Mouse (Mus musculus) brown adipose tissue, adult 24 weeks (tissue): ENCODE data around the gene Irak2. TPM values are rescaled to one million over a fixed set of nuclear protein-coding genes. Genes with fewer than 3 reads are reported as not detected.
A peak's percentile ranks its signal among the peaks of the same experiment; 100 is the strongest.
"Not testable (repeated sequence)": the region's sequence is repeated elsewhere in the genome, so short reads cannot be mapped to it uniquely, and the experiment has no call there.

ENCODE experiments used
- H3K27ac ChIP-seq: fragments of 200-500 bp; replicated peaks from 2 replicates; pipeline ENCODE4 v1.5.1; 2012; ENCODE audit warnings: low read depth, mild to moderate bottlenecking, low read length
- H3K4me1 ChIP-seq: fragments of 200-500 bp; 2 replicates; pipeline ENCODE4 v1.6.1; 2012; ENCODE audit warnings: low read length, mixed read lengths; ENCODE audit not compliant: control insufficient read depth, insufficient read depth, insufficient read length
- H3K4me3 ChIP-seq: fragments of 200-500 bp; 2 replicates; pipeline ENCODE4 v1.5.1; 2012; ENCODE audit warnings: low read depth, mild to moderate bottlenecking, low read length, moderate library complexity; ENCODE audit not compliant: insufficient read depth
- polyA plus RNA-seq: library from polyadenylated mRNA; stranded (reverse); fragments of >200 nt; gene quantifications from 2 replicates; pipeline ENCODE4 v1.2.4, GENCODE M21; 2012; ENCODE audit not compliant: missing spikeins, insufficient read depth, insufficient read length

Irak2 gene
- polyA plus RNA-seq, 1 experiment = 19.7 TPM

DNA sequence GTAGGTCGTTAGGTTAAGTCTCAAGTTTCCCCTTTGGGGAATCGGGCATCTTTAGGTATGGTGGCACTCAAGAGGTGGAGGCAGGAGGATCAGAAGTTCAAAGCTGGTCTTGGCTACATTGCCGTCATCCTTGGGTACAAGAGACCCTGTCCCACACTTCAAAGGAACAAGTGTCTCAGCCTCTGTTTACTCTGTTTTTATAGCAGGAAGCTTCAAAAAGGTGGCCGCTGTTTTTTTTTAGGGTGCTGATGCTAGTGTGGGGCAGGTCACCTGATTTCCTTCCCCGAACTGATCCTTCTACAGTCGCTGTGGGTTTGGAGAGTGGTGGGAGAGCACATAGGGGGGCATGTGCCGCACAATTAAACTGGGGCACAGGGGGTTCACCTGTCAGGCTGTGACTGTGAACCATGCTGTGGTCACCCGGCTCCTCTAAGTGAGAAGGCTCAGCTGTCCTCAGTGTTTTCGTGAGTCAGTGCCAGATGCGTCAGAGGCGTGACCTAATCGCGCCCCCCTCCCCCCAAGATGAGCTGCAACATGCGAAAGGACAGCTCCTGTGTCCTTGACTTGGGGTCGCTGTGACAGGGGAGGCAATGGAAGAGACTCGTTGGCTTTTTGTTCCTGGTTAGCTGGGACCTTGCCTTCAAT is 16.6 kb downstream of the Irak2 start:
- Histone ChIP-seq H3K4me3 (no peak overlapping the region), H3K4me1 (peaks cover 59% of the 10 kb centered on the region), H3K27ac (peak overlapping the region; percentile 84)

DNA sequence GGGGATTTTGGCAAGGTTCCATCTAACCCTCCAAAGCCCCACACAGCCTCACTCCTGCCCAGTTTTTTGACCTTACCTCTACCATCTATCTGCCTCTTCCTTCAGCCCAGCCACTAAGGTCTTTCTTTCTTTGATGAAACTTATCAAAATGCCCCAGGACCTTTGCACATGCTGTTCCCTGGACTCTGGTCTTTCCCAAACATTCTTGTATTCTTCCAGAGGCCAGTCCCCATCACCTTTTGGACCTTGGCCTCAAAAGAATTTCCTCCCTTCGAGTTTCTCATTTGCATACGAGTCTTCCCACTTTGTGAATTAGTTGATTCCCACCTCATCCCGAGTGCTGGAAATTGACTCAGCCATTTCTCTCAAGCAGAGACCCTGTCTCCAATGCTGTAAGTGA is 17.2 kb downstream of the Irak2 start:
- Histone ChIP-seq H3K4me3 (no peak overlapping the region), H3K4me1 (peaks cover 57% of the 10 kb centered on the region), H3K27ac (peak overlapping the region; percentile 84)

DNA sequence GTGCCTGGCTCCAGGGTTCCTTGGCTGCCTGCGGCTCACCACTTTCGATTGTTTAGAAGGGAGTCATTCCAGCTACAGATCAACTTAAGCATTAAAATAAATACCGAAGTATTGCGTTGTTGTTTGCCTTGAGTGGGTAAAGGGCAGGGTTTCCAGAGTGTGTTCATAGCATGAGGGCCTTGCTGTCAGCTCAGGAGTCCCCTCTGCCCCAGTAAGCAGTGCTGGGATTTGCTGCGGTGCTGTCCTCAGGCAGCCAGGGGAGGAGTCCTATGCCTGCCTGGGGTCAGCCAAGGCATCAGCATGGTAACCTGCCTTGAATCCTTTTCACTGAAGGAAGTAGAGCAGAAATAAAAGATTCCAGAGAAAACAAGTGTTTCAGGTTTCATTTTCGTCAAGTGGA is 18.6 kb downstream of the Irak2 start:
- Histone ChIP-seq H3K27ac (peak overlapping the region; percentile 91), H3K4me3 (no peak overlapping the region), H3K4me1 (peaks cover 58% of the 10 kb centered on the region)

DNA sequence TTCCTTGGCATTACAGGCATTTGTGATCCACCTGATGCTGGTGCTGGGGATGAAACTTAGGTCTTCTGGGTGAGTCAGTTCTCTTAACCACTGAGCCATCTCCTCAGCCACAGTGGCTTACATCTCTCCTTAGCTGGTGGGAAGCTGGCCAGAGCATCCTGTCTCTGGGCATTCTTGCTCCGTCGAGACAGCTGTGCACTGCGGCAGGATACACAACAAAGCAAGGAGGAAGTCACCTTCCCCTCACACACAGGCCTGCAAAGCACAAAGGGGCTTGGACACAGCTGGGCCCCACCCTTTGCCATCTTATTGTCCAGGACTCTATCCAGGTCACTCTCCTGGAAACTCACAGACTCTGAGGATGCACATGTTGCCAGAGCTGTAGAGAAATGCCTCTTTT is 20.0 kb downstream of the Irak2 start:
- H3K27ac ChIP-seq = peak overlapping the region; percentile 91
- no peak overlapping the region for H3K4me3 ChIP-seq
- peaks cover 65% of the 10 kb centered on the region for H3K4me1 ChIP-seq

DNA sequence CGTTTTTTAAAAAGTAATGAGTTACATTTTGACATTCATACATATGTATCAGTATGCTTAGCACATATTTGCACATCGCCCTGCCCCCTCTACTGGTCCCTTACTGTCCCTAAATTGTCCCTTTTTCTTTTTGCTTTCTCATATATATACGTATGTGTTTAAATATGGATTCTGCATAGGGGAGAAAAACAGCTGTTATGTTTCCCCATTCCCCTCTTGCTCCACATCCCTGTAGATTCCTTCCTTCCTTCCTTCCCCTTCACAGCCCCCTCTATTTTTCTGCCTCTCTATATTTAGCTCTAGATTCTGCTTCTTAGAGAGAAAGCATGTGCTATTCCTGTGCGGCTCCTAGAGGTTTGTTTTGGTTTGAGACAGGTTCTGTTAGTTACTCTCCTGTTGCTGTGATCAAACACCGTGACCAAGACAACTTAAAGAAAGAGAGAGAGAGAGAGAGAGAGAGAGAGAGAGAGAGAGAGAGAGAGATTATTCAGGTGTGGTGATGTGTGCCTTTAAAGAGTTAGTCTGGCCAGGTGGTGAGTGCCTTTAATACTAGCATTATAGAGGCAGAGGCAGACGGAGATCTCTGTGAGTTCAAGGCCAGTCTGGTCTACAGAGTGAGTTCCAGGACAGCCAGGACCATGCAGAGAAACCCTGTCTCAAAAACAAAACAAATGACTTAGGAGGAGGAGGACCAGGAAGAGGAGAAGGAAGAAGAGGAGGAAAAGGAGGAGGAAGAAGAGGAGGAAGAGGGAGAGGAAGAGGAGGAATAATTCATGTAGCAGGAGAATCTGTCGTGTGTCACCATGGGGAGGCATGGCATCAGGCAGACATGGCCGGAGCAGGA is 21.6 kb downstream of the Irak2 start:
- Histone ChIP-seq H3K4me1 (peaks cover 53% of the 10 kb centered on the region), H3K27ac (peak overlapping the region; percentile 91), H3K4me3 (no peak overlapping the region)

DNA sequence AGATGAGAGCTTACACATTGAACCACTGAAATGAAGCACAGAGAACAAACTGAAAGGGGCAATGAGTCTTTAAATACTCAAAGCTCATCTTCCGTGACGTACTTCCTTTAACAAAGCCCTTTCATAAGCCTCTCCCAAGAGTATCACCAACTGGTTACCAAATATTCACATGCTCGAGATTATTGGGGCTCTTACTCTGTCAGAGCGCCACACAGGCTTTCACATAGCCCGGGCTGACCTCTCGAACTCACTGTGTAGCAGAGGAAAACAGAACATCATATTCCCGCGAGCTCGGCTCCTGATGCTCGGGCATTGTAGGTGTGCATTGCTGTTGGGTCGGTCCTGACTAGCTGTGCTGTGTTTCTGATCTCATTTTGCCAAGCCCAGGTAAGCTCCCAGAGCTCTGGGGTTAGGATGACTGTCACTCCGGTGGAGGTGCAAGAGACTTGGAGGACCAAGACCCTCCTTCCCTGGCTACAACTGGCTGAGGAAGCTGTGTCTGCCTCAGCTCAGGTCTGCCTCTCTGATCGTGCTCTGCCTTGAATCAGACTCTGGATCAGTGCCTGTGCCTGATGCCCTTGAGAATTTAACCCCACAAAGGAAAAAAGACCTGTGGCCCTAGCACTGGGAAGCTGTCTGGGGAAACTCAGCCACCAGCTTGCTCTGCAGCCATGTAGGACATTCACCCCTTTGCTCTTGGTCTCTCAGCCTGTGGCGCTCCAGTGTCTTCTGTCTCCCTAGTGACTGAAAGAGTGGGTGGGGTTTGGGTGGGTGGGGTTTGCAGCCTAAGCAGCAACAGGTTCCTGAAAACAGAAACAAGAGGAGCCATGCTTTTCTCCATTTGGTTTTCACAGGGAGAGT is 22.5 kb downstream of the Irak2 start:
- no peak overlapping the region for H3K4me3 ChIP-seq
- H3K4me1 ChIP-seq = peaks cover 56% of the 10 kb centered on the region
- peak overlapping the region; percentile 91 for H3K27ac ChIP-seq

DNA sequence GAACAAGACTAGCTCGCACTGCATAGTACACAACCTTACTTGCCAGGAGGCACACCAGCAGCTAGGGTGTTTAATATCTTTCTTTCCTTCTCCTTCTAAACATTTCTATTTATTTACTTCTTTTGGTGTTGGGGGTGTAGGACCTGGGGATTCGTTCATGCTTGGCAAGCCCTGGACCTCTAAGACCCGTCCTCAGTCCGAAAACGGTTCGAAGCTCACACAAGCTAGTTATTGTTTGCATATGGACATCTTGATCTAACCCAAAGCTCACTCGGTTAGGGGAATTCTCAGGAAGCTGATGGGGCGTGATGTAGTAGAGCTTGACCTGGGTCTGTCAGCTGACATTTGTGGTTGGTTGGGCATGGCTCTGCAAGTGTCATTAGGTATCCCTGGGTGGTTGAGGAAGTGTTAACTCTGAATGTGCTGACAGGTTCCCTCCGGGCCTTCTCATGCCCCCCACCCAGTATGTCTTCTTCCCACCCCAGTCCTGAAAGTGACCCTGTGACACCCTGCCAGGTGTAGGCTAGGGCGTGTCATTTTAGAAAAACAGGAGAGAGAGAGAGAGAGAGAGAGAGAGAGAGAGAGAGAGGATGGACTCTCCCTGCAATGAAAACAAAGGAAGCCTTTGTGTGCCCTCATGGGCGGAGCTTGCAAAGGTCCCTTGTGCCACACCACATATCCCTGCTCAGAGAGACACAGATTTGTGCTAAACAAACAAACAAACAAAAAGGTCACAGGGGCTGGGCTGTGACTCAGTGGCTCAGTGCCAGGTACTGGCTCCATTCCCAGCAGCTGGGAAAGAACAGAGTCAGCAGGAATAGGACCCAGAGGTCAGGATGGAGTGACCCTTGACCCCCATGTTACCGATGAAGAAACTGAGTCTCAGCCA is 23.3 kb downstream of the Irak2 start:
- Histone ChIP-seq H3K27ac (peak overlapping the region; percentile 91), H3K4me3 (no peak overlapping the region), H3K4me1 (peaks cover 55% of the 10 kb centered on the region)

DNA sequence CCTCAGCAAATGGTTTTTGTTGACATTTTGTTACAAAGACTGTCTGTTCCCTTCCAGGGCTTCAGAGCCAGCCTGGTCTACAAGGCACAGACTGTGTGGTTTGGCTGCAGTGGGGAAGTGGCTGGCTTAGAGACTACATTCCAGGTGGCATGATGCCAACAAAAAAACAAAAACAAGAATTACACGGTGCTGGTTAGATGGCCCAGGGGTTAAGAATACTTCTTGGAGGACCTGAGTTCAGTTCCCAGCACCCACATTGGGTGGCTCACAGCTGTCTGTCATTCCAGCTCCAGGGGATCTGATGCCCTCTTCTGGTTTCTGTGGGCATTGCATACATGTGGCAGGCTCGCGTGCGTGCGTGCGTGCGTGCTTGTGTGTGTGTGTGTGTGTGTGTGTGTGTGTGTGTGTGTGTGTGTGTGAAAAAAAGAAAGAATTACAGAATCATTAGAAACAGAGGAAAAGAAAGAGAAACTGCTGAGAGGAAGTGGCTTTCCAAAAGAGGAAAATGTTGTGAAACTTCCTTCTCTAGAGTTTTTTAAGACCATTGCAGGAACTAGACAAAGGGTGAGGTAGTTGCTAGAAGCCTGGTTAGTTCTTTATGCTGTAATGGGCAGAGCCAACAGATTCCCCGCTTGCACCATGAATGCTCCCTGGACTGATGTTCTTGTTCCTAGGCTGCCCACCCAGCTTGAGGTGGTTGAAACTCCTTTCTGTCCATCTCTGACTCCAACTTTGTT is 24.9 kb downstream of the Irak2 start:
- Histone ChIP-seq H3K4me1 (peaks cover 52% of the 10 kb centered on the region), H3K4me3 (no peak overlapping the region), H3K27ac (peak overlapping the region; percentile 47)

DNA sequence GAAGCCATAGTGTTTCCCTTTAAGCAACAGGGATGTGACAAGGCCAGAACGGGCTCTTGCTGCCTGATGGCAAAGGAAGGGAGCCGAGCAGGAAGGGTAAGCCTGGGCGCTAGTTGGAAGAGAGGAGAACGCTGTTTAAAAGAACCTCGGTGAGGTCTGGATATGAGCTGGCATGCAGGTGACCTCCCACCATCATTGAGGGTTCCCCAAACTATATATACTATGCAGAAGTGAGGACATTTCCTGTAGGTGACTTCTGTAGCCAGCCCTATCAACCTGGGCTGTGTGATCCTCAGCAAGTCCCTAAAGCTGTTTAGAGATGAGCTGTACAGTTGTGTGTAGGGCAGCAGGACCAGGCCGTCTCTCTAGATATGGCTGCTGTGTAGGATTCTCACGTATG is 26.0 kb downstream of the Irak2 start:
- Histone ChIP-seq H3K4me3 (no peak overlapping the region), H3K27ac (no peak overlapping the region), H3K4me1 (peaks cover 47% of the 10 kb centered on the region)

DNA sequence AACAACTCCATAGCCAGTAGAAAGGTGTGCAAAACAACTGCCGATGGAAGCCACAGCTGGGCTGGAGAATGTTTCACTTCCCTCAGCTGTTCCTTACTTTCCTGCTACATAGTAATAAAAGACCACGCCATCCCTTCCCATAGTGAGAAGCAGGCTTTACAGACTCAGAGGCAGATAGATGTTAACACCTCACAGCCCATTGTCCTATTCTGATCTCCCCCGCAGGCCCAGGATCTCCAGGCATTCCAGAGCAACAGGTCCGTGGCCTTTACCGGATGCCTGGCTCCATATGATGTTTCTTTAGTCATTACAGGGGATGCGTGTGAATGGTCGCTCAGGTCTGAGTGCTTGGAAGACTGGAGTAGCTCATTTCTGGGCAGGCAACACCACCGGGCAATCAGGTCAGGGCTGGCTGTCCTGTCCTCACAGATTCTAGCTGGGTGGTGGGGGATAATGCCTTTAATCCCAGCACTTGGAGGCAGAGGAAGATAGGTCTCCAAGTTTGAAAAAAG is 29.4 kb downstream of the Irak2 start:
- Histone ChIP-seq H3K4me3 (no peak overlapping the region), H3K27ac (peak overlapping the region; percentile 95), H3K4me1 (peaks cover 32% of the 10 kb centered on the region)

DNA sequence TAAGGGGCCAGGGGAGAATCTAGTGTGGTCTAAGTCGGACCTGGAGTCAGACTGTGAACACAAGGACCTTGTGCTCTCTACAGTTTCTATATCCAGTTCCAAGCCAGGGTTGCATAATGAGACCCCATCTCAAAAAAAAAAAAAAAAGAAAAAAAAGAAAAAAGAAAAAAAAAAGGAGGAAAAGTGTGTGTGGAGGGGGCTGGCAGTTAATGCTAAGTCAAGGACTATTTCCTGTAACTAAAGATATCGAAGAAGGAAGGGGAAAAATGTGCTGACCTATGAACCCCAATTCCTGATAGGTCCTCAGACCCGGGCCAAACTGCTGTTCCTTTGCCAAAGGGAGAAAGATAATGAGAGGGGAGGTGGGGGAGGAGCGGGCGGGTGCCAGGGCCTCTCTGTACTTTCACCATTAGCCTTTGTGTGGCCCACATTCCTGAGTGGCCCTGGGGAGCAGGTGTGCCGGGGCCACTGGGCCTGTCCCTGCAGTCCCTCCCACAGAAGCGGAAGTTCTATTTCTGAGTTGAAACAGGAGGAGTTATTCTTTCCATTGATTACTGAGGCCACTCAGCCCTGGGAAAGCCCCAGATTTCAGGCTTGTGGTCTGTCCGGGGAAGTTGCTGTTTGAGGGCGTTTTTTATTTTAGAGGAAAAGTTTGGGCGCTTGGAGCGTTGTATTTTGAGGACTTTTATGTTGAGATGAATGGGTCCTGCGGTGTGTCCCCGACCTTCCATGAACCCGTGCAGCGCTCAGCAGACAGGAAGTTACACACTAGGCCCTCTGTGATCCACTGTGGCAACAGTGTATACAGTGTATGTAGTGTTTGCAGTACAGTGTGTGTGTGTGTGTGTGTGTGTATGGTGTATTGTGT is 30.3 kb downstream of the Irak2 start:
- Histone ChIP-seq H3K4me3 (no peak overlapping the region), H3K27ac (peak overlapping the region; percentile 95)

DNA sequence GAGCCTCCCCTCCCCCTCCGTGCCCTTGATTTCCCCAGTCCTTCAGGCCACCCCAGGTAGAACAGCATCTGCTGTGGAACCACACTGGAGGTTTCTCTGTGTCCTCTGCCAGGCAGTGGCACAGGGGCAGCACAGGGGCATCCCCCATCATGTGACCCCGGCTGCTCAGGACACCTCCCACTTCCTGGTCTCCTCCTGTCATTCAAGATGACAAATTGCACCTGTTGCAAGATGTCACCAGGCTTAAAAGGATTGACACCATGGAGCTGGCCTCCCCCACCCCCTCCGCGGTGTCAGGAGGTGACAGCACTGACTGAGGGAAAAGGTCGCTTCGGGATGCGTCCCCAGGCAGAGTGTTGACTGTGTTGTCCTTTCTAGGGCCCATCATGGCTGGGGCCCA is 31.6 kb downstream of the Irak2 start:
- Histone ChIP-seq H3K4me3 (no peak overlapping the region), H3K27ac (peak overlapping the region; percentile 94), H3K4me1 (peaks cover 28% of the 10 kb centered on the region)

More for the DNA sequence above, 30.3 kb downstream of the Irak2 start:
- H3K4me1 ChIP-seq = peaks cover 28% of the 10 kb centered on the region

DNA sequence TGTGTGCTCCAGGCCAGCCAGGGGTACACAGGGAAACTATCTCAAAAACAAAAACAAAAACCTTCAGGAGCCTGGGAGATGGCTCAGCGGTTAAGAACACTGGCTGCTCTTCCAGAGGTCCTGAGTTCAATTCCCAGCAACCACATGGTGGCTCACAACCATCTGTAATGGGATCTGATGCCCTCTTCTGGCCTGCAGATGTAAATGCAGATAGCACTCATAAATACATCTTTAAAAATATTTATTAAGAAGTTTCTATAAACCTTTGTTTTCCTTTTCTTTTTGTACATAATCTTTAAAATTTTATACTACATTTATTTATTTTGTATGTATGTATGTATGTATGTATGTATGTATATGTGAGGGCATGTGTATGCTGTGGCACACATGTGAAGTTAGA is 33.8 kb downstream of the Irak2 start:
- H3K4me3 ChIP-seq, H3K27ac ChIP-seq: not testable (repeated sequence)
- H3K4me1 ChIP-seq = peaks cover 20% of the 10 kb centered on the region
